Mouse (Mus musculus) heart, adult 2 months (tissue): ENCODE data around the gene Myd88.

Experiments used
- CTCF ChIP-seq: fragments of 200-600 bp; IDR thresholded peaks from 2 replicates; pipeline ENCODE4 v1.8.1; 2022; ENCODE audit warnings: antibody characterized with exemption, mild to moderate bottlenecking, moderate library complexity
- EP300 ChIP-seq: fragments of 200-500 bp; IDR thresholded peaks from 2 replicates; pipeline ENCODE4 v1.6.1; 2011; ENCODE audit warnings: low read depth, low read length, control low read depth; ENCODE audit not compliant: insufficient read depth
- POLR2A ChIP-seq: fragments of 200-500 bp; IDR thresholded peaks from 2 replicates; pipeline ENCODE4 v1.6.1; 2011; ENCODE audit warnings: mild to moderate bottlenecking, low read depth, low read length, control low read depth; ENCODE audit not compliant: insufficient read depth

DNA sequence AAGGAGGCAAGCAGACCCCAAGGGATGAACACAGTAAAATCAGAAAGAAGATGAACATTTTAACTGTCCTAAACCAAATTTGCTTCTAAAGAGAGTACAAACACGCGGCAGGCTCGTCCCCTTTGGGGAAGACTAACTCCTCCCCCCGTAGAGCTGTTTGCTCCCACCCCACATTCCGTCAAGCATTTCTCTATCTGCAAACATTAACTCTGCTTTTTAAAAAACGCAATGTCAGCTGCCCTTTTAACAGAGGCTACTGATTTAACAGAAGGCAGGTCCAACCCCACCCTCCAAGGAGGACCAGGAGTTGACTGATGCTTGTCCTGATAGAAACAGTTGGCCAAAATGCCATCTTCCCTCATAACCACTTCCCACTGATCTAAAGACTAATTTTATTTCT, 12.7 kb upstream of the Myd88 start:
- TF ChIP-seq CTCF (no peak), POLR2A (no peak), EP300 (no peak)
